In genomic region chr7:123307887-123308558, GRCm38 (mm10) we compare ENCODE assay signal across 24 mouse cellular contexts.
"Had no signal": no experiment of that assay in that cellular context is flagged by ENCODE, and none has a peak within 500 bp of the region (broad histone marks: within the 10 kb centered on the region; RNA-seq: fewer than 3 reads in every experiment).

No protein-coding gene starts in this region.

- H3K9ac ChIP-seq: forebrain, postnatal 0 days; heart, embryonic 12.5 days; hindbrain, embryonic 12.5 days; hindbrain, embryonic 14.5 days; kidney, embryonic 15.5 days; limb, embryonic 13.5 days; limb, embryonic 15.5 days; liver, embryonic 12.5 days had no signal

- H3K4me2 ChIP-seq: heart, embryonic 12.5 days; hindbrain, embryonic 12.5 days; hindbrain, embryonic 14.5 days; kidney, embryonic 15.5 days; limb, embryonic 13.5 days; limb, embryonic 15.5 days; liver, embryonic 12.5 days had no signal

- H3K27me3 ChIP-seq: heart, embryonic 12.5 days; hindbrain, embryonic 12.5 days; kidney, embryonic 15.5 days; limb, embryonic 13.5 days; limb, embryonic 15.5 days; liver, embryonic 12.5 days had no signal

- H3K9me3 ChIP-seq: heart, embryonic 10.5 days; heart, embryonic 12.5 days; hindbrain, embryonic 10.5 days; hindbrain, embryonic 12.5 days; kidney, embryonic 15.5 days; limb, embryonic 13.5 days; limb, embryonic 15.5 days; liver, embryonic 12.5 days had no signal

- DNase-seq: forebrain, postnatal 0 days; gastrocnemius, postnatal 14 days; gastrocnemius, postnatal 36 days; heart, adult 18-20 months; heart, postnatal 10 days; heart, postnatal 4 days; kidney, adult 11 months; kidney, adult 2 months; kidney, postnatal 14 days; kidney, postnatal 36 days; layer of hippocampus, adult 9-11 months; layer of hippocampus, postnatal 36 days had no signal

- H3K27ac ChIP-seq: heart, embryonic 10.5 days; hindbrain, embryonic 10.5 days; hindbrain, embryonic 12.5 days; hindbrain, embryonic 14.5 days; kidney, embryonic 15.5 days; kidney, postnatal 0 days; limb, embryonic 13.5 days; limb, embryonic 15.5 days; liver, embryonic 12.5 days had no signal

- ATAC-seq: forebrain, postnatal 0 days; hindbrain, embryonic 16.5 days; inflammation-experienced regulatory T-cells, adult 6 months; liver, embryonic 12.5 days had no signal

- H3K4me3 ChIP-seq: heart, embryonic 10.5 days; heart, embryonic 12.5 days; hindbrain, embryonic 10.5 days; hindbrain, embryonic 12.5 days; kidney, embryonic 15.5 days; limb, embryonic 13.5 days; limb, embryonic 15.5 days; liver, embryonic 12.5 days had no signal

- H3K4me1 ChIP-seq: heart, embryonic 12.5 days; hindbrain, embryonic 10.5 days; hindbrain, embryonic 12.5 days; kidney, embryonic 15.5 days; limb, embryonic 13.5 days; limb, embryonic 15.5 days; liver, embryonic 12.5 days had no signal
